Mouse (Mus musculus): ENCODE data around the gene Kdf1. TPM values are rescaled to one million over a fixed set of nuclear protein-coding genes. Genes with fewer than 3 reads are reported as not detected.

The Kdf1 gene
- polyA plus RNA-seq, 1 experiment from 2014 or later, result 3.8 TPM

- Histone ChIP-seq H3K27ac (replicated peaks; ENCODE audit: low read depth, low read length) (no peak overlapping the region), H3K36me3 (ENCODE audit: control insufficient read depth, insufficient read depth, low read length) (peaks cover 18% of the 10 kb centered on the region; the same call in 1 of the 2 replicates)
Observed at GRCm38 (mm10) chr4:133527788-133528187, 9.0 kb downstream of the Kdf1 start.

GRCm38 (mm10) chr4:133532777-133533176, 14.0 kb downstream of the Kdf1 start:
- Histone ChIP-seq H3K27ac (replicated peaks; ENCODE audit: low read depth, low read length) (no peak overlapping the region), H3K27me3 (ENCODE audit: control insufficient read depth, insufficient read depth, low read length) (no peaks in the 10 kb centered on the region), H3K9me3 (ENCODE audit: control insufficient read depth, low read length) (no peaks in the 10 kb centered on the region), H3K9ac (ENCODE audit: low read length) (no peak overlapping the region), H3K4me1 (ENCODE audit: control insufficient read depth, insufficient read depth, low read length) (no peaks in the 10 kb centered on the region), H3K36me3 (ENCODE audit: control insufficient read depth, insufficient read depth, low read length) (peaks cover 43% of the 10 kb centered on the region), H3K4me3 (ENCODE audit: low read depth, low read length) (no peak overlapping the region), H3K4me2 (ENCODE audit: low read depth, severe bottlenecking) (no peak overlapping the region)
- DNase-seq (ENCODE audit: low spot score), result no peak
- 90% methylated on average over 3 of the region's 3 CpGs for WGBS
- ATAC-seq (ENCODE audit: insufficient number of reproducible peaks, low FRiP score, low TSS enrichment, low read depth), result no peak

More at GRCm38 (mm10) chr4:133527788-133528187, 9.0 kb downstream of the Kdf1 start:
- no peak for DNase-seq (ENCODE audit: low spot score)
- H3K27me3 ChIP-seq (ENCODE audit: control insufficient read depth, insufficient read depth, low read length), result no peaks in the 10 kb centered on the region
- no peak overlapping the region for H3K9ac ChIP-seq (ENCODE audit: low read length)
- H3K9me3 ChIP-seq (ENCODE audit: control insufficient read depth, low read length), result no peaks in the 10 kb centered on the region
- H3K4me1 ChIP-seq (ENCODE audit: control insufficient read depth, insufficient read depth, low read length), result no peaks in the 10 kb centered on the region
- H3K4me2 ChIP-seq (ENCODE audit: low read depth, severe bottlenecking), result no peak overlapping the region
- ATAC-seq (ENCODE audit: insufficient number of reproducible peaks, low FRiP score, low TSS enrichment, low read depth), result no peak
- H3K4me3 ChIP-seq (ENCODE audit: low read depth, low read length), result no peak overlapping the region
- 74% methylated on average over 16 of the region's 16 CpGs for WGBS

- Histone ChIP-seq H3K36me3 (ENCODE audit: control insufficient read depth, insufficient read depth, low read length) (peaks cover 49% of the 10 kb centered on the region), H3K27ac (replicated peaks; ENCODE audit: low read depth, low read length) (no peak overlapping the region), H3K9me3 (ENCODE audit: control insufficient read depth, low read length) (no peaks in the 10 kb centered on the region), H3K27me3 (ENCODE audit: control insufficient read depth, insufficient read depth, low read length) (no peaks in the 10 kb centered on the region), H3K4me1 (ENCODE audit: control insufficient read depth, insufficient read depth, low read length) (no peaks in the 10 kb centered on the region), H3K9ac (ENCODE audit: low read length) (no peak overlapping the region), H3K4me2 (ENCODE audit: low read depth, severe bottlenecking) (no peak overlapping the region), H3K4me3 (ENCODE audit: low read depth, low read length) (no peak overlapping the region)
- 86% methylated on average over 3 of the region's 3 CpGs for WGBS
- no peak for DNase-seq (ENCODE audit: low spot score)
- no peak for ATAC-seq (ENCODE audit: insufficient number of reproducible peaks, low FRiP score, low TSS enrichment, low read depth)
Observed at GRCm38 (mm10) chr4:133536081-133536480, 17.3 kb downstream of the Kdf1 start.

DNA sequence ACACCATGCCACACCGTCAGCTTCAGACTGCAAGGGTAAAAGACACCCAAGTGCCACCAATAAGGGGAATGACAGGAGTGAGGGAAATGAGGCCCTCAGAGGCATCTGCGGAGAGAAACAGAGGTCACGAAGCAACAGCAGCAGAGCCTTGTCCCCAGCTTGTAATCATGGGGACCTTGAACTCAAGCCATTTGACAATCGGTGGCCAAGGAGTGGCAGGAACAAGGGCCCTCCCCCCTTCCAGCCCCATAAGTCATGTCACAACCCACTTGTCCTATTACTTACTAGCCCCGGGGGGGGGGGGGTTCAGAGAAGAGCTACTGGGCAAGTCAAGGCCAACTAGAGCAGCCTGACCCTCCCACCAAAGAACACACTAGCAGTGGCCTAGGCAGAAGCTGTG, 17.9 kb downstream of the Kdf1 start:
- Histone ChIP-seq H3K4me1 (ENCODE audit: control insufficient read depth, insufficient read depth, low read length) (no peaks in the 10 kb centered on the region), H3K27ac (replicated peaks; ENCODE audit: low read depth, low read length) (no peak overlapping the region), H3K4me3 (ENCODE audit: low read depth, low read length) (no peak overlapping the region), H3K27me3 (ENCODE audit: control insufficient read depth, insufficient read depth, low read length) (no peaks in the 10 kb centered on the region), H3K4me2 (ENCODE audit: low read depth, severe bottlenecking) (no peak overlapping the region), H3K9me3 (ENCODE audit: control insufficient read depth, low read length) (no peaks in the 10 kb centered on the region), H3K36me3 (ENCODE audit: control insufficient read depth, insufficient read depth, low read length) (peaks cover 49% of the 10 kb centered on the region), H3K9ac (ENCODE audit: low read length) (no peak overlapping the region)
- ATAC-seq (ENCODE audit: insufficient number of reproducible peaks, low FRiP score, low TSS enrichment, low read depth) (no peak), DNase-seq (ENCODE audit: low spot score) (no peak)
- WGBS, result 87% methylated on average over 5 of the region's 5 CpGs

- Histone ChIP-seq H3K4me3 (ENCODE audit: low read depth, low read length) (peak within 1 kb of the TSS; percentile 78), H3K9ac (ENCODE audit: low read length) (peak within 1 kb of the TSS; percentile 91), H3K36me3 (ENCODE audit: control insufficient read depth, insufficient read depth, low read length) (peaks cover 6% of the 10 kb centered on the region; the same call in 1 of the 2 replicates), H3K27ac (replicated peaks; ENCODE audit: low read depth, low read length) (peak within 1 kb of the TSS; percentile 50; the same call in 1 of the 2 replicates), H3K27me3 (ENCODE audit: control insufficient read depth, insufficient read depth, low read length) (no peaks in the 10 kb centered on the region), H3K4me2 (ENCODE audit: low read depth, severe bottlenecking) (peak within 1 kb of the TSS; percentile 71), H3K4me1 (ENCODE audit: control insufficient read depth, insufficient read depth, low read length) (peaks cover 5% of the 10 kb centered on the region; the same call in 1 of the 2 replicates), H3K9me3 (ENCODE audit: control insufficient read depth, low read length) (no peaks in the 10 kb centered on the region)
- DNase-seq (ENCODE audit: low spot score), result peak; percentile 97
- ATAC-seq (ENCODE audit: insufficient number of reproducible peaks, low FRiP score, low TSS enrichment, low read depth), result peak; percentile 94
- under 1% methylated on average over 67 of the region's 77 CpGs for WGBS
Observed at GRCm38 (mm10) chr4:133545272-133546231, 26.8 kb downstream of the Kdf1 start, which contains the start of gene Nudc. Gene Nudc (minus strand): TSS chr4:133545996.

DNA sequence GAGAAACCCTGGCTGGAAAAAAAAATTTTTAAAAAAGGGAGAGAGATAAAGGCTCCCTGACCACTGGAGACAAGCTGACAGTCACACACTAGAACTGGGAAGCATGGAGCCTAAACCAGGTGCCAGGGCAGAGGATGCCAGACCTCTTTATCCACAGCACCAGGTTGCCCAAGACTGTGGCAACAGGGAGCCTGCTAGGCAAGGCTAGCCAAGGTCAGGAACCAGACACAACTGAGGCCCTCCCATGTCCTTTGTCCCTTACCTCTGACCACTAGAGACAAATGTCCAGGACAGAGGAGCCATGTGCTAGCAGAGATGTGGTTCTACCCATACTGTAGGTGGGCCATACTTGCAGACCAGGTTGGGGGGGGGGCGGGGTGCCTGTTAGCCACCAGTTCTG, 33.3 kb downstream of the Kdf1 start:
- DNase-seq (ENCODE audit: low spot score) (no peak), ATAC-seq (ENCODE audit: insufficient number of reproducible peaks, low FRiP score, low TSS enrichment, low read depth) (no peak)
- no peak overlapping the region for H3K9ac ChIP-seq (ENCODE audit: low read length)
- WGBS, result 82% methylated on average over 1 of the region's 1 CpGs
- H3K36me3 ChIP-seq (ENCODE audit: control insufficient read depth, insufficient read depth, low read length), result no peaks in the 10 kb centered on the region
- H3K4me1 ChIP-seq (ENCODE audit: control insufficient read depth, insufficient read depth, low read length), result no peaks in the 10 kb centered on the region
- no peaks in the 10 kb centered on the region for H3K27me3 ChIP-seq (ENCODE audit: control insufficient read depth, insufficient read depth, low read length)
- H3K4me2 ChIP-seq (ENCODE audit: low read depth, severe bottlenecking), result no peak overlapping the region
- H3K4me3 ChIP-seq (ENCODE audit: low read depth, low read length), result no peak overlapping the region
- H3K27ac ChIP-seq (replicated peaks; ENCODE audit: low read depth, low read length), result no peak overlapping the region
- H3K9me3 ChIP-seq (ENCODE audit: control insufficient read depth, low read length), result no peaks in the 10 kb centered on the region

DNA sequence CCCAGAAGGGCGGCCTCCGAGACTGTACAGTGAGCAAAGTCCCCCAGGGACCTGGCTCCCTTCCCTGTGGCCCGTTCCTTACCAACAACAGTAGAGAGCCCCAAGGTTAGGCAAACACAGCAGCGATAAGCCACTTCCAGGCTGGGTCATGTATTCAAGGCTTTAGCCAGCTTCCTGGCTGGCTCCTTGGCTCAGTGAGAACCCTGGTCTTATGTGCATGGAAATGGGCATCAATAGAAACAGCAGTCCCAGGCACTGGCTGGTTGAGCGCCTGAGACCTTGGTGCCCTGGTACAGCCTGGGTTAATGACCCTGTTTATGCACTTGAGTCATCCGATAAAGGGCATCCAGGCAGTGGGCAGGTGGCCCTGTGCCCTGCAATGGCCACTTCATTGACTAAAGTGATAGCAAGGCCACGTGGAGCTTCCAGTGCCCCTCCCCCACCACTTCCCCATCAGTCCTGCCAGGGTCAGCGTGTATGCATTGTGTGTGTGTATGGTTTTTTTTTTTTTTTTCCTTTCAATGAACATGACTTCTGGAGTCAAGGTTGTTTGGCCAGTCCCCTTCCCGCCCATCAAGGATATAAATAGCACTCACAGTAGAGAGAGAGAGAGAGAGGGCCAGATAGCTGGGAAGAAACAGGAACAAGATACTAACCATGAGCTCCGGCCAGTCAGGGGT, 34.1 kb downstream of the Kdf1 start, which contains the start of gene Nr0b2:
Nr0b2 (plus strand) TSS at position 609 of the 680 bp plus-strand sequence.
- no peaks in the 10 kb centered on the region for H3K27me3 ChIP-seq (ENCODE audit: control insufficient read depth, insufficient read depth, low read length)
- no peaks in the 10 kb centered on the region for H3K4me1 ChIP-seq (ENCODE audit: control insufficient read depth, insufficient read depth, low read length)
- H3K9me3 ChIP-seq (ENCODE audit: control insufficient read depth, low read length), result no peaks in the 10 kb centered on the region
- H3K36me3 ChIP-seq (ENCODE audit: control insufficient read depth, insufficient read depth, low read length), result no peaks in the 10 kb centered on the region
- ATAC-seq (ENCODE audit: insufficient number of reproducible peaks, low FRiP score, low TSS enrichment, low read depth) (no peak), DNase-seq (ENCODE audit: low spot score) (no peak)
- WGBS, result 75% methylated on average over 10 of the region's 10 CpGs
- H3K4me3 ChIP-seq (ENCODE audit: low read depth, low read length), result no peak within 1 kb of the TSS
- H3K4me2 ChIP-seq (ENCODE audit: low read depth, severe bottlenecking), result no peak within 1 kb of the TSS
- no peak within 1 kb of the TSS for H3K9ac ChIP-seq (ENCODE audit: low read length)
- no peak within 1 kb of the TSS for H3K27ac ChIP-seq (replicated peaks; ENCODE audit: low read depth, low read length)

Measured in limb, embryonic 11.5 days (tissue).